Mouse (Mus musculus) midbrain, postnatal 0 days (tissue): Measurements from ENCODE around the gene Nnmt. TPM values are rescaled to one million over a fixed set of nuclear protein-coding genes. Genes with fewer than 3 reads are reported as not detected.
A peak's percentile ranks its signal among the peaks of the same experiment; 100 is the strongest.

Source experiments
- ATAC-seq: fragments of 200-750 bp; cut with Nextera tagmentation; 2 replicates; pipeline ENCODE4 v1.8.0; 2017; ENCODE audit warnings: moderate number of reproducible peaks, mild to moderate bottlenecking, moderate TSS enrichment, moderate library complexity; ENCODE audit not compliant: low FRiP score
- DNase-seq: peaks from one replicate; pipeline ENCODE4 v3.0.0-alpha.2; 2015; ENCODE audit warnings: low spot score
- H3K27ac ChIP-seq: fragments of 300-500 bp; sonication (generic); 2 replicates; pipeline ENCODE4 v1.5.1; 2014; ENCODE audit warnings: low read depth, mild to moderate bottlenecking, low read length, mixed read lengths
- H3K27me3 ChIP-seq: fragments of 300-500 bp; sonication (generic); 2 replicates; pipeline ENCODE4 v1.6.1; 2014; ENCODE audit warnings: low read length, control low read depth, mixed read lengths; ENCODE audit not compliant: insufficient read depth
- H3K36me3 ChIP-seq: fragments of 300-500 bp; sonication (generic); 2 replicates; pipeline ENCODE4 v1.6.1; 2014; ENCODE audit warnings: low read length, control low read depth, mixed read lengths; ENCODE audit not compliant: insufficient read depth
- H3K4me1 ChIP-seq: fragments of 300-500 bp; sonication (generic); 2 replicates; pipeline ENCODE4 v1.6.1; 2014; ENCODE audit warnings: mild to moderate bottlenecking, control low read depth, antibody characterized with exemption, low read length, mixed read lengths; ENCODE audit not compliant: insufficient read depth
- H3K4me2 ChIP-seq: fragments of 300-500 bp; sonication (generic); 2 replicates; pipeline ENCODE4 v1.6.1; 2014; ENCODE audit warnings: low read depth, mild to moderate bottlenecking, low read length, mixed read lengths; ENCODE audit not compliant: poor library complexity, severe bottlenecking
- H3K4me3 ChIP-seq: fragments of 300-500 bp; sonication (generic); 2 replicates; pipeline ENCODE4 v1.5.1; 2014; ENCODE audit warnings: low read depth, mild to moderate bottlenecking, low read length, moderate library complexity
- H3K9ac ChIP-seq: fragments of 300-500 bp; sonication (generic); replicated peaks from 2 replicates; pipeline ENCODE4 v1.6.1; 2014; ENCODE audit warnings: mild to moderate bottlenecking, low read length, moderate library complexity, mixed read lengths; ENCODE audit not compliant: poor library complexity, severe bottlenecking
- H3K9me3 ChIP-seq: fragments of 300-500 bp; sonication (generic); 2 replicates; pipeline ENCODE4 v1.6.1; 2016; ENCODE audit warnings: low read length, control low read depth
- CTCF ChIP-seq: IDR thresholded peaks from 2 replicates; pipeline ENCODE4 v1.5.1; 2016; ENCODE audit warnings: antibody characterized with exemption, mild to moderate bottlenecking
- WGBS: fragments of 180-500 bp; shearing (Covaris S2); extraction: QIAGEN DNeasy Blood & Tissue Kit; methylation state at CpG from one replicate; pipeline ENCODE4 v1.1.7; 2014; 5-methylcytosine and 5-hydroxymethylcytosine counted together
- polyA plus RNA-seq: library from polyadenylated mRNA; unstranded; fragments of >200 nt; fragmentation: Nextera tagmentation; extraction: Ambion mirVana; gene quantifications from 2 replicates; pipeline ENCODE4 v1.2.1, GENCODE M21; 2015
- total RNA-seq: library from RNA; depleted of rRNA; stranded (reverse); fragments of >200 nt; gene quantifications from 2 replicates; pipeline ENCODE4 v1.2.3, GENCODE M21; 2014

Gene Nnmt
- total and polyA plus RNA-seq, 2 experiments from 2014 or later, result 1.4 to 3.1 TPM

DNA sequence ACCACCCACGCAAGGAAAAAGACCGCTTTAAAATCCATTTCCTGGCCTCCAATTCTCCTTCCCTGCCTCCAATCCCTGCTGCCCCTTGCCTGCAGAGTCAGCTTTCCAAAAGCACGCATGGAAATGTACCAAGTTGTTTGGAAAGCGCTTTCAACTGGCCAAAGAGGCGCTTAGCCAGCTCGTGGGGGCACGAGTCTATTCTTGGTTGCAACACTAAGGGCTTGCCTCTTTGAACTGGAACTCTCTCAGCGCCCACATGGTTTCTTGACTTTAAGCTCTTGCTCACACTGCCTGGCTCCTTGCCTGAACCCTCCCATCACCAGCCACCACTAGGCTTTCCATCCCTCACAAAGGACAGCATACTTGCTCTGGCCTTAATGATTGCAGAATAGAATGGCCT lies 13.2 kb upstream of the Nnmt start:
- no peak overlapping the region for H3K4me3 ChIP-seq
- no peaks in the 10 kb centered on the region for H3K4me1 ChIP-seq
- no peak overlapping the region for H3K9ac ChIP-seq
- no peak for TF ChIP-seq CTCF
- H3K4me2 ChIP-seq, result peak overlapping the region; percentile 16; the same call in 1 of the 2 replicates
- H3K27me3 ChIP-seq, result no peaks in the 10 kb centered on the region
- 74% methylated on average over 8 of the region's 8 CpGs for WGBS
- ATAC-seq (no peak), DNase-seq (peak; percentile 46)
- no peaks in the 10 kb centered on the region for H3K36me3 ChIP-seq
- no peak overlapping the region for H3K27ac ChIP-seq
- H3K9me3 ChIP-seq, result no peaks in the 10 kb centered on the region

DNA sequence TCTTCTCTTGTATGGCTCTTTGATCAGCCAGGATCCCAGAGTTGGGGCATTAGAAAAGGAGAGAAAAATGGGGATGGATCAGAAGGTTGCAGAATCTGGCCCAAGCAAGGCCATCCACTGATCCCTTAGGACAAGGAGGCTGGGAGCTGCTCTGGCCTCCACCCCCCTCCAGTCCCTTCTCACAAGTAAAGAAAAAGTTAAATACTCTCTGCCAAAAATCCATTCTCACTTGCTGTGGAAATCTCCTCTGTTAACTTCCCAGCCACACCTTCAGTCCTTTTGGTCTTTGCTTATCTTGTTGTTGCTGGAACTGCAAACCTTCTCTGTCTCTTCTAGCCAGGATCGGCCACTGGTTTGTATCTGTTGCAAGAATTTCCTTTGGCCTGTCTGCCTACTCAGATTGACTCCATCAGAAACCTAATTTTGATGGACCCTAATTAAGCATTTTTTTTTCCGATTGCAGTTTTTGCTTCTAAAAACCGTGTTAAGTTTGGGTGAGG lies 12.6 kb upstream of the Nnmt start:
- WGBS, result 89% methylated on average over 3 of the region's 3 CpGs
- no peak overlapping the region for H3K4me2 ChIP-seq
- no peaks in the 10 kb centered on the region for H3K27me3 ChIP-seq
- no peak for TF ChIP-seq CTCF
- no peak for DNase-seq
- no peak overlapping the region for H3K4me3 ChIP-seq
- H3K9ac ChIP-seq, result no peak overlapping the region
- no peaks in the 10 kb centered on the region for H3K9me3 ChIP-seq
- no peaks in the 10 kb centered on the region for H3K4me1 ChIP-seq
- no peak for ATAC-seq
- H3K27ac ChIP-seq, result no peak overlapping the region
- no peaks in the 10 kb centered on the region for H3K36me3 ChIP-seq

DNA sequence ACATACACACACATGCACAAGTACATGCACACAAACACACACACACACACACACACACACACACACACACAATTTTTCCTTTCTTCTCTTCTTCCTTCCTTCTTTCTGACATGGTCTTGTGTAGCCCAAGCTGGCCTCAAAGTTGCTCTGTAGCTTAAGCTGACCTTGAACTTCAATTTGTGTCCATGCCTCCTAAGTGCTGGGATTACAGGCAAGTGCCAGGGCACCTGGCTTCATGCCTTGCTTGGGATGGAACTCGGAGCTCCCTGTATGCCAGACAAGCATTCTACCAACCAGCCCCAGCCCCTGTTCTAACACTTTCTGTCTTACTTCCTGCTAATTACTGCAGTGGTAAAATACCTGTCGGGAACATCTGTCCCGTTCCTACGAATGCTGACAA lies 8.3 kb upstream of the Nnmt start:
- TF ChIP-seq CTCF, result no peak
- Histone ChIP-seq H3K36me3 (no peaks in the 10 kb centered on the region), H3K9ac (no peak overlapping the region), H3K4me1 (no peaks in the 10 kb centered on the region), H3K4me2 (no peak overlapping the region), H3K4me3 (no peak overlapping the region), H3K27ac (no peak overlapping the region), H3K27me3 (no peaks in the 10 kb centered on the region), H3K9me3 (no peaks in the 10 kb centered on the region)
- 84% methylated on average over 4 of the region's 4 CpGs for WGBS
- no peak for ATAC-seq
- DNase-seq, result no peak

DNA sequence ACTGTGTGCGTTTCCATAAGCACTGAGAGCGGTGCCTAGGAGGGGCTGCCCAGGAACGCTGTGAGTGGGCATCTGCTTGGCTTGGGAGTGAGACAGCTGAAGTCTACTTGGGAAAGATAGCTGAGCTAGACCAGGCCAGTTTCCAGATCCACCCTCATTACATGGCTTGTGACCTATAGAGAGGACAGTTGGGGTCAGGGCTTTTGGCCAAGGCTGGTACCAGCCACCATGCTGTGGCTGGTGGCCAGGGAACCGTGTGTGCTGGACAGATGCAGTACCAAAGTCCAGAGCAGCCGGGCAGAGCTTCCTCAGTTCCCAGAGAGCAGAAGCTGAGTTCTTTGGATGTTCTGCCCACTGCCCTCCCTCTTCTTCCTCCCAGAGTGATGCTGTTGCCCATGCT lies 7.6 kb upstream of the Nnmt start:
- no peak for ATAC-seq
- DNase-seq, result no peak
- no peak overlapping the region for H3K4me3 ChIP-seq
- no peak overlapping the region for H3K27ac ChIP-seq
- no peaks in the 10 kb centered on the region for H3K36me3 ChIP-seq
- H3K4me2 ChIP-seq, result no peak overlapping the region
- no peaks in the 10 kb centered on the region for H3K4me1 ChIP-seq
- 86% methylated on average over 5 of the region's 5 CpGs for WGBS
- no peaks in the 10 kb centered on the region for H3K27me3 ChIP-seq
- no peak overlapping the region for H3K9ac ChIP-seq
- no peak for TF ChIP-seq CTCF
- no peaks in the 10 kb centered on the region for H3K9me3 ChIP-seq

DNA sequence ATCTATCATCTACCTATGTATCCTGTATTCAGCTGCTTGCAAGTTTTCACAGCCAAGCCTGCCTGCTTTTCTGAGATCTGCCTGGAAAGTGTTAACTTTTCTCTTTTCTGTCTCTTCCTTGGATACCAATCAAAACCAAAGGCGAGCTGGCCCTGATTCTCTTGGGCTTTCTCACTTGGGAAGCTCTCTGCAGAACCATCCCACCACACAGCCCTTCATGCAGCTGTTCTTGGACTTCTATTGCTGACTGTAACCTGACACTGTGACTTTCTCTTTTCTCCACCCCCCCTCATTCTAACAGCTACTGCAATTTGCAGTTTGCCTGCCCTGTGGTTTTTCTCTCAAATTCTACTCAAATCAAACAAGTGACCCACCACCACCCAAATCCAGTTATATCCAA lies 6.1 kb upstream of the Nnmt start:
- no peaks in the 10 kb centered on the region for H3K9me3 ChIP-seq
- WGBS, result 50% methylated on average over 1 of the region's 1 CpGs
- H3K36me3 ChIP-seq, result no peaks in the 10 kb centered on the region
- no peaks in the 10 kb centered on the region for H3K4me1 ChIP-seq
- no peak overlapping the region for H3K4me2 ChIP-seq
- TF ChIP-seq CTCF, result no peak
- no peaks in the 10 kb centered on the region for H3K27me3 ChIP-seq
- ATAC-seq (no peak), DNase-seq (no peak)
- H3K27ac ChIP-seq, result no peak overlapping the region
- H3K9ac ChIP-seq, result no peak overlapping the region
- H3K4me3 ChIP-seq, result no peak overlapping the region

DNA sequence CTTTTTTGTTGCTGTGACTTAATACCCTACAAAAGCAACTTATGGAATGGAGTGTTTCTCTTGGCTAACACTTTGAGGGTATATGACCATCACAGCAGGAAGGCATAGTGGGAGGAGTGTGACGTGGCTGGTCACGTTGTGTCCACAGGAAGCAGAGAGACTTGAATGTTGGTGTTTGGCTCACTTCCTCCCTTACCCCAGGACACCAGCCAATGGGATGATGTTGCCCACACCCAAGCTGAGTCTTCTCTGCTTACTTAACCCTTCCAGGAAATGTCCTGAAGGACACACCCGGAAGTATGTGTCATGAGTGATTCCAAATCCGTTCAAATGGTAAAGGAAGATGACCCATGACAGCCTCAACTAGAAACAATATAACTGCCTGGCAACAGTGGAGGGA lies 4.8 kb upstream of the Nnmt start:
- H3K4me1 ChIP-seq, result no peaks in the 10 kb centered on the region
- WGBS, result 68% methylated on average over 4 of the region's 4 CpGs
- no peak for DNase-seq
- no peak overlapping the region for H3K4me3 ChIP-seq
- TF ChIP-seq CTCF, result no peak
- no peaks in the 10 kb centered on the region for H3K27me3 ChIP-seq
- H3K36me3 ChIP-seq, result no peaks in the 10 kb centered on the region
- ATAC-seq, result no peak
- no peak overlapping the region for H3K4me2 ChIP-seq
- no peaks in the 10 kb centered on the region for H3K9me3 ChIP-seq
- no peak overlapping the region for H3K27ac ChIP-seq
- no peak overlapping the region for H3K9ac ChIP-seq
